Mouse (Mus musculus) heart, embryonic 14.5 days (tissue): ENCODE data around the gene Plpp3. TPM values are rescaled to one million over a fixed set of nuclear protein-coding genes. Genes with fewer than 3 reads are reported as not detected.
"Not testable (repeated sequence)": the region's sequence is repeated elsewhere in the genome, so short reads cannot be mapped to it uniquely, and the experiment has no call there.

ENCODE experiments used
- ATAC-seq: fragments of 200-750 bp; cut with Nextera tagmentation; 2 replicates; pipeline ENCODE4 v1.8.0; 2017; ENCODE audit warnings: low read depth, moderate TSS enrichment; ENCODE audit not compliant: insufficient number of reproducible peaks, insufficient read depth, low FRiP score
- H3K27ac ChIP-seq, 2 experiments: fragments of 200-500 bp in 1 of 2; fragments of 300-500 bp in 1 of 2; sonication (generic) in 1 of 2; replicated peaks in 1 of 2; 2 replicates each; pipeline ENCODE4 v1.5.1; 2012 to 2014; ENCODE audit warnings: low read depth in 2 of 2, low read length in 2 of 2, control low read depth in 1 of 2, mild to moderate bottlenecking in 1 of 2, mixed read lengths in 1 of 2; ENCODE audit not compliant: control insufficient read depth in 1 of 2, insufficient read depth in 1 of 2
- H3K27me3 ChIP-seq: fragments of 300-500 bp; sonication (generic); 2 replicates; pipeline ENCODE4 v1.6.1; 2014; ENCODE audit warnings: mild to moderate bottlenecking, low read length, control low read depth; ENCODE audit not compliant: control insufficient read depth, insufficient read depth
- H3K36me3 ChIP-seq: fragments of 300-500 bp; sonication (generic); 2 replicates; pipeline ENCODE4 v1.6.1; 2014; ENCODE audit warnings: mild to moderate bottlenecking, control low read depth, low read length, mixed read lengths; ENCODE audit not compliant: control insufficient read depth, insufficient read depth
- H3K4me1 ChIP-seq, 2 experiments: fragments of 200-500 bp in 1 of 2; fragments of 300-500 bp in 1 of 2; sonication (generic) in 1 of 2; 2 replicates each; pipeline ENCODE4 v1.6.1; 2012 to 2014; ENCODE audit warnings: low read length in 2 of 2, control low read depth in 1 of 2, mixed read lengths in 1 of 2; ENCODE audit not compliant: control insufficient read depth in 2 of 2, insufficient read depth in 2 of 2
- H3K4me2 ChIP-seq: fragments of 300-500 bp; sonication (generic); 2 replicates; pipeline ENCODE4 v1.6.1; 2014; ENCODE audit warnings: mild to moderate bottlenecking, low read length
- H3K4me3 ChIP-seq, 2 experiments: fragments of 200-500 bp in 1 of 2; fragments of 300-500 bp in 1 of 2; sonication (generic) in 1 of 2; 2 replicates each; pipeline ENCODE4 v1.5.1; 2012 to 2014; ENCODE audit warnings: low read length in 2 of 2, mild to moderate bottlenecking in 2 of 2, control low read depth in 1 of 2, low read depth in 1 of 2, moderate library complexity in 1 of 2; ENCODE audit not compliant: control insufficient read depth in 1 of 2, insufficient read depth in 1 of 2
- H3K9ac ChIP-seq: fragments of 300-500 bp; sonication (generic); 2 replicates; pipeline ENCODE4 v1.6.1; 2014; ENCODE audit warnings: mild to moderate bottlenecking, low read length
- H3K9me3 ChIP-seq: fragments of 300-500 bp; sonication (generic); 2 replicates; pipeline ENCODE4 v1.6.1; 2016; ENCODE audit warnings: low read length, control low read depth; ENCODE audit not compliant: control insufficient read depth
- WGBS: fragments of 180-500 bp; shearing (Covaris S2); extraction: QIAGEN DNeasy Blood & Tissue Kit; methylation state at CpG from one replicate; pipeline ENCODE4 v1.1.7; 2014; 5-methylcytosine and 5-hydroxymethylcytosine counted together
- polyA plus RNA-seq: library from polyadenylated mRNA; unstranded; fragments of >200 nt; fragmentation: Nextera tagmentation; extraction: Ambion mirVana; gene quantifications from 2 replicates; pipeline ENCODE4 v1.2.1, GENCODE M21; 2014

Gene Plpp3
- polyA plus RNA-seq, 1 experiment from 2014 or later = 32.8 TPM

DNA sequence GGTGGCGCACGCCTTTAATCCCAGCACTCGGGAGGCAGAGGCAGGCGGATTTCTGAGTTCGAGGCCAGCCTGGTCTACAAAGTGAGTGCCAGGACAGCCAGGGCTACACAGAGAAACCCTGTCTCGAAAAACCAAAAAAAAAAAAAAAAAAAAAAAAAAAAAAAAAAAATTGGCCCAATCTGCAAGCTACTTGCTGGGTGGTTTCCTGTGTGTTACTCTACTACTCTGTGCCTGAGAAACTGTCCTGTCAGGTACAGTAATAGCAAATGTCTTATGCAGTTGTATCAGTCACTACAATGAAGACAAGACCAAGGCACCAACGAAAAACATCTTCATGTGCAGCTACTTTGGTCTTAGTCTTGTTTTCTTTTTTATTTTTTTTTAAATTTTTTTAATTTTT lies 112.3 kb downstream of the Plpp3 start:
- not testable (repeated sequence) for H3K27me3 ChIP-seq, H3K4me3 ChIP-seq, H3K4me1 ChIP-seq, H3K36me3 ChIP-seq, H3K9me3 ChIP-seq, H3K27ac ChIP-seq, ATAC-seq, H3K9ac ChIP-seq, H3K4me2 ChIP-seq
- 91% methylated on average over 5 of the region's 7 CpGs for WGBS

DNA sequence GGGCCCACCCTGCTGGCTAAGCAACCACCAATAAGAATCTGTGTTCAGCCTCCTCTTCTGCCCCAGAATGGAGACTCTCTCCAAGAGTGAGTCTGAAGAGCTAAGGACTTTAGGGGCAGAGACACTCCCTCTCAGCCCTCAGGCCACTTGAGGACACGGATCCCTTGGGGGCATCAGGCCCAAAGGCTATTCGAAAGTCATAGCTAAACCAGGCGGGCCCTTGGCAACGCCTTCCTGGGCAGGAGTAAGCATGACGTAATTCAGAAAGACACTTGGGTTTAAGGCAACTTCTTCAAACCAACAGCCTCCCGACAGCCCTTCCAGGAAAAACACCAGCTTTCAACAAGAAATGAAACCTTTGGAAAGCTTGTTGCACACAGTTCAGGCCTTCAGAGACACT lies 114.0 kb downstream of the Plpp3 start:
- H3K27me3 ChIP-seq = no peaks in the 10 kb centered on the region
- WGBS = 80% methylated on average over 6 of the region's 6 CpGs
- no peaks in the 10 kb centered on the region for H3K36me3 ChIP-seq
- peaks cover 8 to 10% of the 10 kb centered on the region in 2 experiments for H3K4me1 ChIP-seq
- H3K9me3 ChIP-seq = no peaks in the 10 kb centered on the region
- no peak overlapping the region for H3K4me2 ChIP-seq
- no peak overlapping the region for H3K4me3 ChIP-seq
- ATAC-seq = no peak
- H3K27ac ChIP-seq = no peak overlapping the region
- no peak overlapping the region for H3K9ac ChIP-seq

DNA sequence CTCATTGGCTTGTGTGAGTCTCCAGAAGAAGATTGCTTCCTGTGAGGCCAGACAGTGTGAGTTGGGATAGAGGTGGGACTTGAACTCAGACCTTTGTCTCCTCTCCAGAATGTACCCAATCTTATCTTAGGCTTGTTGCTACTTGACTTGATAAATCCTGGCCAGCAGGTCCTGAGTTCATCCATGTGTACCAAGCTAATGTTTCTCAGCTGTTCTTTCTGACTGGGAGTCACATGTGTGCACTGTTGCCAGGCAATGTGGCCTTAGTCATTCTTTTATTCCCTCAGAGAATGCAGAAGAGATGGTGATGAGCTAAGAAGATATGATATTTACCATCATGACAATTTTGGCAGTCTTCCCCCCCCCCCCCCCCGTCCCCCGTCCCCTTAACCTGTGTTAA lies 115.9 kb downstream of the Plpp3 start:
- Histone ChIP-seq H3K4me1 (peaks cover 14 to 17% of the 10 kb centered on the region in 2 experiments), H3K27ac (no peak overlapping the region), H3K9ac (no peak overlapping the region), H3K4me2 (no peak overlapping the region), H3K4me3 (no peak overlapping the region), H3K9me3 (no peaks in the 10 kb centered on the region), H3K27me3 (no peaks in the 10 kb centered on the region), H3K36me3 (no peaks in the 10 kb centered on the region)
- WGBS = 57% methylated on average over 1 of the region's 2 CpGs
- ATAC-seq = no peak

DNA sequence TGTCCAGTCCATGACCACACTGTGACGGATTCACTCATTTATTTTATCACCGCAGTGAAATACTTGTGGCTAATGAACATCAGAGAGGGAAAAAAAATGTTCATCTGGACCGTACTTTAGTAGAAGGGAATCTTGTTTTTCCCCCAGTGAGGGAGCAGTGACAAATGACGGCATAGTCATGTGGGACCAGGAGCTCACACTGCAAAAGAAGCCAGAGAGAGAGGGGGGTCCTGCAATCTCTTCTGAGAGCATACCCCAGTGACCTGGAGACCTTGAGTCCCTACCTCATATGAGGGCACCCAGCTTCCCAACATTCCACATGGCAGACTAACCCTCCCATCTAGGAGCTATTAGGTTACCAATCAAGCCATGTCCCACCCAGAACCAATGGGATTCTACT lies 116.3 kb downstream of the Plpp3 start:
- peaks cover 18 to 21% of the 10 kb centered on the region in 2 experiments for H3K4me1 ChIP-seq
- H3K9ac ChIP-seq = no peak overlapping the region
- H3K9me3 ChIP-seq = no peaks in the 10 kb centered on the region
- 91% methylated on average over 4 of the region's 4 CpGs for WGBS
- H3K36me3 ChIP-seq = no peaks in the 10 kb centered on the region
- H3K27ac ChIP-seq = no peak overlapping the region
- no peak overlapping the region for H3K4me3 ChIP-seq
- ATAC-seq = no peak
- H3K27me3 ChIP-seq = no peaks in the 10 kb centered on the region
- H3K4me2 ChIP-seq = no peak overlapping the region

DNA sequence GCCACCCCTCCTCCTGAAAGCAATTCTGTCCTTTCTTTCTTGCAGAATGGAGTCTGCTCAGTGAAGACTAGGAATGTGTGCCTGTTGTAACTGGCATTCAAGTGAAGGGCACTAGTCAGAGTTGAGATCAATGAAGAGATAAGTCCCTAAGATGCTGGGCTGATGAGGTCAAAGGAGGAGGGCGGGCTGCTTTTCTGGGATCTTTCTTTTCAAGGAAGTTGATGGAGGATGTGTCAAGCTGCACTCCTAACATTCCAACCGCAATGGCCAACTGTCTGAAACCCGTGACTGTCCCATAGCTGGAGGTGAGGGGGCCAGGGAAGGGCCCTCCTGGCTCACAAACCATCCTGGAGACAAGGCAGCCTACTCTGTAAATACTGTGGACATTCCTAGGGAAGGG lies 118.5 kb downstream of the Plpp3 start:
- no peak overlapping the region for H3K27ac ChIP-seq
- WGBS = 45% methylated on average over 3 of the region's 3 CpGs
- no peak overlapping the region for H3K4me2 ChIP-seq
- H3K4me1 ChIP-seq = peaks cover 25 to 26% of the 10 kb centered on the region in 2 experiments
- no peaks in the 10 kb centered on the region for H3K36me3 ChIP-seq
- no peak for ATAC-seq
- no peaks in the 10 kb centered on the region for H3K9me3 ChIP-seq
- no peak overlapping the region for H3K9ac ChIP-seq
- H3K4me3 ChIP-seq = no peak overlapping the region
- no peaks in the 10 kb centered on the region for H3K27me3 ChIP-seq

DNA sequence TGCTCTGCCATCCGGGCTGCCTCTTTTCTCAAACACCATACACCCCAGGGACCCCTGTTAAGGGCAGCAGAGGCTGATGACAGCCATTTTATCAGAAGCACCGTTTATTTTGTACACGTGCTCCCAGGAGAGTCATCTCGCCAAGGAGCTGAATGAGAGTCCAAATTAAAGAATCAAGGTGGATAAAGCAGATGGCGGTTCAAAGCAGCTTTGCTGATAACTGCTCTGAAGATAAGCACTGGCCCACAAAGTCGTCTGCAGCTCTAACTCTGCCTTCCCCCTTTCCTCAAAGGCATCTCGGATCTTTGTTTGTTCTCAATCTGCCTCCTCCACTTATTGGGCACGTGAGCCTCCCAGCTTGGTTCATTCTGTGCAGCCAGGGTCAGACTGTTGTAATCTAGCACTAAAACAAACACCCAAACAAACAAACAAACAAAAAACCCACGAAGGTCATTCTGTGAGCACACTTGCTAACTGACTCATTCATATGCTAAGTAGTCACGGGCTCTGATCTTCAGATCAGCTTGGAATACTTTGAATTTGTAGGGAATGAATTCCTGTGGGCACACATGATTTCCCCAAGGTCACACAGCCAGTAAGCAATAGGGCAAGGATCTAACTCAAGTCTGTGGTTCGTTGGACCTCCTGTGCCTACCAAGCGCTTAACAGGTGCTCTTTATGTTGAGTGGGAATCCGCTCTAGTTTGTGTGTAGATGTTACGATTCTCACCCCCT lies 119.1 kb downstream of the Plpp3 start:
- H3K4me3 ChIP-seq = no peak overlapping the region
- H3K9ac ChIP-seq = no peak overlapping the region
- no peaks in the 10 kb centered on the region for H3K27me3 ChIP-seq
- WGBS = 28% methylated on average over 14 of the region's 14 CpGs
- no peak overlapping the region for H3K4me2 ChIP-seq
- ATAC-seq = no peak
- peaks cover 25 to 26% of the 10 kb centered on the region in 2 experiments for H3K4me1 ChIP-seq
- H3K9me3 ChIP-seq = no peaks in the 10 kb centered on the region
- H3K36me3 ChIP-seq = no peaks in the 10 kb centered on the region
- H3K27ac ChIP-seq = no peak overlapping the region

DNA sequence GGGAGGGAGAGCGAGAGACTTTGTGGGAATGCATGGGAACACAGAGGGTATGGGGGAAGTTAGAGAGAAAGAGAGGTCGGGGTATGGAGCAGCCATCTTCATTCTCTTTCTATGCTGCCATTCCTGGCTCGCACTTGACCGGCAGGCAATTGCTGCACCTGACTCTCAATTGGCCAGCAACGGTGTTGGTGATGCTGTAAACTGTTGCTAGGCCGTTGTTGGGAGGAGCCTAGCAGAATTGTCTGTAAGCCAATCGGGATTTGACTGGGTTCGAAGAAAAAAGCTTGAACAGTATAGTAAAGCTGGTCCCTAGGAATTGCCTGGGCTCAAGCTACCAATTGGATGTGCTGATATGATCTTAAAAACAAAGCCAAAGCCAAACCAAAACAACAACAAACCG lies 121.0 kb downstream of the Plpp3 start:
- ATAC-seq = no peak
- no peaks in the 10 kb centered on the region for H3K36me3 ChIP-seq
- H3K9ac ChIP-seq = no peak overlapping the region
- no peak overlapping the region for H3K4me2 ChIP-seq
- no peak overlapping the region for H3K4me3 ChIP-seq
- no peaks in the 10 kb centered on the region for H3K27me3 ChIP-seq
- H3K4me1 ChIP-seq = peaks cover 40 to 41% of the 10 kb centered on the region in 2 experiments
- 79% methylated on average over 9 of the region's 9 CpGs for WGBS
- H3K9me3 ChIP-seq = no peaks in the 10 kb centered on the region
- no peak overlapping the region for H3K27ac ChIP-seq
